Mouse (Mus musculus): Measurements from ENCODE around the gene Svs4. TPM values are rescaled to one million over a fixed set of nuclear protein-coding genes. Genes with fewer than 3 reads are reported as not detected.

Gene Svs4
- polyA plus RNA-seq (2012; ENCODE audit: low replicate concordance): not detected in 2 replicates

GRCm38 (mm10) chr2:164278359-164278758 is at the start of gene Svs4:
TSS of gene Svs4 (minus strand) at chr2:164278459.

GRCm38 (mm10) chr2:164316451-164316850 is 38.2 kb upstream of the Svs4 start, which contains the start of gene Svs6:
TSS of gene Svs6 (plus strand) at chr2:164316751.

GRCm38 (mm10) chr2:164288968-164289367 is 10.7 kb upstream of the Svs4 start, which contains the start of gene Svs3a:
TSS of gene Svs3a (plus strand) at chr2:164289268.

GRCm38 (mm10) chr2:164256540-164256939 is 21.7 kb downstream of the Svs4 start, which contains the start of gene Svs3b:
TSS of gene Svs3b (minus strand) at chr2:164256640.

GRCm38 (mm10) chr2:164238366-164238765 is 39.9 kb downstream of the Svs4 start, which contains the start of gene Svs2:
TSS of gene Svs2 (minus strand) at chr2:164238466.

Other genes starting within 250 kb of the Svs4 start
- gene Stk4, start 208.1 kb downstream of the Svs4 start, polyA plus RNA-seq (2012; ENCODE audit: low replicate concordance): 7.5 and 23.7 TPM in 2 replicates
- 32.5 and 38.0 TPM in 2 replicates for gene Tomm34, start 207.3 kb downstream of the Svs4 start, polyA plus RNA-seq (2012; ENCODE audit: low replicate concordance)
- 0.08 and 0.16 TPM in 2 replicates for gene Kcns1, start 107.3 kb downstream of the Svs4 start, polyA plus RNA-seq (2012; ENCODE audit: low replicate concordance)
- not detected in 2 replicates for gene Wfdc5, start 95.7 kb downstream of the Svs4 start, polyA plus RNA-seq (2012; ENCODE audit: low replicate concordance)
- gene Wfdc12, start 87.9 kb downstream of the Svs4 start, polyA plus RNA-seq (2012; ENCODE audit: low replicate concordance): 0.25 TPM in 1 of 2 replicates, not detected in the other
- gene Wfdc15a, start 78.3 kb downstream of the Svs4 start, polyA plus RNA-seq (2012; ENCODE audit: low replicate concordance): not detected in 2 replicates
- not detected in 2 replicates for gene Wfdc15b, start 56.8 kb downstream of the Svs4 start, polyA plus RNA-seq (2012; ENCODE audit: low replicate concordance)
- not detected in 2 replicates for gene Svs2, start 40.0 kb downstream of the Svs4 start, polyA plus RNA-seq (2012; ENCODE audit: low replicate concordance)
- not detected in 2 replicates for gene Svs3b, start 21.8 kb downstream of the Svs4 start, polyA plus RNA-seq (2012; ENCODE audit: low replicate concordance)
- gene Svs3a, start 10.8 kb upstream of the Svs4 start, polyA plus RNA-seq (2012; ENCODE audit: low replicate concordance): not detected in 2 replicates
- not detected in 2 replicates for gene Svs6, start 38.3 kb upstream of the Svs4 start, polyA plus RNA-seq (2012; ENCODE audit: low replicate concordance)
- not detected in 2 replicates for gene Svs5, start 54.3 kb upstream of the Svs4 start, polyA plus RNA-seq (2012; ENCODE audit: low replicate concordance)
- gene Slpi, start 110.6 kb upstream of the Svs4 start, polyA plus RNA-seq (2012; ENCODE audit: low replicate concordance): 5.2 and 16.4 TPM in 2 replicates
- gene Rbpjl, start 124.7 kb upstream of the Svs4 start, polyA plus RNA-seq (2012; ENCODE audit: low replicate concordance): 0.09 and 0.25 TPM in 2 replicates
- 0.07 TPM in 1 of 2 replicates, not detected in the other for gene Matn4, start 126.7 kb upstream of the Svs4 start, polyA plus RNA-seq (2012; ENCODE audit: low replicate concordance)
- 1.4 and 10.9 TPM in 2 replicates for gene Sdc4, start 165.4 kb upstream of the Svs4 start, polyA plus RNA-seq (2012; ENCODE audit: low replicate concordance)
- gene Sys1, start 178.5 kb upstream of the Svs4 start, polyA plus RNA-seq (2012; ENCODE audit: low replicate concordance): 222 and 239 TPM in 2 replicates
- gene Gm20458, start 182.5 kb upstream of the Svs4 start, polyA plus RNA-seq (2012; ENCODE audit: low replicate concordance): 0.17 and 0.94 TPM in 2 replicates
- not detected in 2 replicates for gene Trp53tg5, start 195.3 kb upstream of the Svs4 start, polyA plus RNA-seq (2012; ENCODE audit: low replicate concordance)
- gene Dbndd2, start 207.6 kb upstream of the Svs4 start, polyA plus RNA-seq (2012; ENCODE audit: low replicate concordance): 15.3 and 25.0 TPM in 2 replicates
- 173 and 257 TPM in 2 replicates for gene Pigt, start 219.1 kb upstream of the Svs4 start, polyA plus RNA-seq (2012; ENCODE audit: low replicate concordance)